In the genomic region with DNA sequence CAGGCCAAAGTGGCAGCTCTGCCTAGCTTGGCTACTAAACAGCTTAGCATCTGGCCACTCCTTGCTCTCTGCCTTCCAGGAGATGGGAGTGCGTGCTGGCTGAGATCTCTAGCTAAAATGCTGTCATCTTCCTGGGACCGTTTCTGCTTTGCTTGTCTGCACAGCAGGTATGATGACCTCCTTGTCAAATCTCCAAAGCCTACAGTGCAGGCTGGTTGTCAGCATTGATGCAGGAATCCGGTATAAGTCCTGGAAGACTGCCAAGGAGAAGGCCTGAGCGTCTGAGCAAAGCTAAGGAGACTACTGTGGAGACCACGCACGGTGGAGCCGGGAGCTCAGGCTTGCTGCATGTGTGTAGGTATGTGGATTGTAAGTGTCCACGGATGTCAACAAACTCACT, we compare ENCODE assay signal across 8 mouse cellular contexts. TPM values are rescaled to one million over a fixed set of nuclear protein-coding genes. Genes with fewer than 3 reads are reported as not detected.
DNase-seq lines count a peak whose midpoint lies in the region; ATAC-seq lines count a peak whose summit lies in the region.

A gene (plus strand): TSS at position 173 of the 400 bp plus-strand sequence.

- H3K9ac ChIP-seq in embryonic facial prominence, embryonic 12.5 days: no peak within 1 kb of the TSS
- no peak within 1 kb of the TSS for H3K9ac ChIP-seq in limb, embryonic 15.5 days

- WGBS in heart, embryonic 10.5 days: 74% methylated on average over 8 of the region's 8 CpGs
- WGBS in embryonic facial prominence, embryonic 12.5 days: 76% methylated on average over 8 of the region's 8 CpGs
- 65% methylated on average over 8 of the region's 8 CpGs for WGBS in limb, embryonic 15.5 days

- no peaks in the 10 kb centered on the region for H3K27me3 ChIP-seq in heart, embryonic 10.5 days (ENCODE audit: insufficient read depth, poor library complexity, severe bottlenecking)
- H3K27me3 ChIP-seq in embryonic facial prominence, embryonic 12.5 days: no peaks in the 10 kb centered on the region
- no peaks in the 10 kb centered on the region for H3K27me3 ChIP-seq in limb, embryonic 15.5 days

- H3K4me3 ChIP-seq in heart, embryonic 10.5 days: no peak within 1 kb of the TSS
- no peak within 1 kb of the TSS for H3K4me3 ChIP-seq in embryonic facial prominence, embryonic 12.5 days
- H3K4me3 ChIP-seq in limb, embryonic 15.5 days: no peak within 1 kb of the TSS

- H3K4me2 ChIP-seq in embryonic facial prominence, embryonic 12.5 days (replicated peaks): no peak within 1 kb of the TSS
- H3K4me2 ChIP-seq in limb, embryonic 15.5 days: no peak within 1 kb of the TSS

- peaks cover 7% of the 10 kb centered on the region; the same call in 1 of the 2 replicates for H3K4me1 ChIP-seq in heart, embryonic 10.5 days
- H3K4me1 ChIP-seq in embryonic facial prominence, embryonic 12.5 days: no peaks in the 10 kb centered on the region
- no peaks in the 10 kb centered on the region for H3K4me1 ChIP-seq in limb, embryonic 15.5 days

- no peak for DNase-seq in heart, embryonic 10.5 days (ENCODE audit: low spot score)
- no peak for DNase-seq in heart, adult 9 months (ENCODE audit: low spot score in 2 of 2)
- no peak for DNase-seq in B cell, adult 2 months
- no peak for DNase-seq in embryo, embryonic 10.5 days (ENCODE audit: low spot score)
- no peak for DNase-seq in thymus, postnatal 14 days

- H3K27ac ChIP-seq in heart, embryonic 10.5 days: no peak within 1 kb of the TSS
- H3K27ac ChIP-seq in embryonic facial prominence, embryonic 12.5 days: no peak within 1 kb of the TSS
- no peak within 1 kb of the TSS for H3K27ac ChIP-seq in limb, embryonic 15.5 days

- ATAC-seq in CD4-positive, CD25-positive, alpha-beta regulatory T cell, adult 4 months: no peak
- ATAC-seq in embryonic facial prominence, embryonic 12.5 days (ENCODE audit: insufficient number of reproducible peaks, insufficient read depth, low FRiP score, low TSS enrichment): no peak
- no peak for ATAC-seq in limb, embryonic 15.5 days (ENCODE audit: insufficient number of reproducible peaks, low FRiP score, low TSS enrichment, low read depth)

- no peaks in the 10 kb centered on the region for H3K36me3 ChIP-seq in heart, embryonic 10.5 days
- peaks cover 5% of the 10 kb centered on the region for H3K36me3 ChIP-seq in embryonic facial prominence, embryonic 12.5 days
- H3K36me3 ChIP-seq in limb, embryonic 15.5 days: peaks cover 2% of the 10 kb centered on the region; the same call in 1 of the 2 replicates

- no peaks in the 10 kb centered on the region for H3K9me3 ChIP-seq in heart, embryonic 10.5 days
- no peaks in the 10 kb centered on the region for H3K9me3 ChIP-seq in embryonic facial prominence, embryonic 12.5 days
- no peaks in the 10 kb centered on the region for H3K9me3 ChIP-seq in limb, embryonic 15.5 days

RNA-seq across cellular contexts. Expression of the gene that starts here (rescaled TPM):
- 13.2 and 14.7 TPM in 2 replicates for polyA plus RNA-seq in heart, embryonic 10.5 days (2016; fragmentation: Nextera tagmentation; extraction: Ambion mirVana)
- polyA plus RNA-seq in CD4-positive, CD25-positive, alpha-beta regulatory T cell, adult 4 months (2017; shearing (Covaris generic)): 10 to 100 TPM; 14.4 to 15.2 TPM
- polyA plus RNA-seq in embryonic facial prominence, embryonic 12.5 days (2016; fragmentation: Nextera tagmentation; extraction: Ambion mirVana): 21.1 and 22.3 TPM in 2 replicates
- polyA plus RNA-seq in limb, embryonic 15.5 days (2015; fragmentation: Nextera tagmentation; extraction: Ambion mirVana): 12.6 and 14.6 TPM in 2 replicates
